In the genomic region with DNA sequence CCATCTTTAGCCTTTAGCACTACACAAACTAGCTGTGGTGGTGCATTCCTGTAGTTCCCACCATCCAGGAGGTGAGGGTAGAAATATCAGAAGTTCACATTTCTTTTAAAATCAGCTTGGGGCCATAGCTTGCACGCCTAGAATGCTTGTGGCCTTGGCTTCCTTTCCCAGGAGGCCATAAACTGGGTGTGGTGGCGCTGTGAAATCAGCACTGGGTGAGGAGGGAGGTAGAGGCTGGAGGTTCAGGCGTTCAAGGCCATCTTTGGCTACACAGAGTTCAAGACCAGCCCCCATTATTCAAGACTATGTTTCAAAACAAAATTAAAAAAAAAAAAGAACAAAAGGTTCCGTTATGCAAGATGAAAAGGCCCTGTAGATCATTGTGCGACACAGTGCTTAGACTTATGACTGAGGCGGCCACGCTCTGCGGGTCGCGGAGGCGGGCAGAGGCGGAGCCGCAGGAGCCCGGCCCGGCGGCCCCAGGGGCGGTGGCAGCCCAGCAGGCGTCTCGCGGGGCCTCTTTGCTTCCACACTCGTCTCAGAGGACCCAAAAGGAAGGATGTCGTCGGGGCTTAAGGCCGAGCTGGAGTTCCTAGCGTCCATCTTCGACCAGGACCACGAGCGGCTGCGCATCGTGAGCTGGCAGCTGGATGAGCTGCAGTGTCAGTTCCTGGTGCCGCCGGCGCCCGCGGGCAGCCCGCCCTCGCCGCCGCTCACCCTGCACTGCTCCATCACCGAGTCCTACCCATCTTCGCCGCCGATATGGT, we compare ENCODE assay signal across 8 mouse cellular contexts.
DNase-seq lines count a peak whose midpoint lies in the region; ATAC-seq and TF ChIP-seq lines count a peak whose summit lies in the region.

No protein-coding gene starts in this region.

- peak overlapping the region; percentile 13 for H3K4me3 ChIP-seq in embryonic fibroblast, embryonic 13.5 days (ENCODE audit: insufficient read depth, low read length)
- peak overlapping the region; percentile 32 for H3K4me3 ChIP-seq in neural tube, embryonic 12.5 days

- H3K4me2 ChIP-seq in neural tube, embryonic 12.5 days (replicated peaks) = peak overlapping the region; percentile 60

- H3K9ac ChIP-seq in neural tube, embryonic 12.5 days = peak overlapping the region; percentile 49

- peak; percentile 63; the same call in 1 of the 2 replicates for ATAC-seq in neural tube, embryonic 12.5 days (ENCODE audit: low FRiP score, low read depth)

- H3K9me3 ChIP-seq in neural tube, embryonic 12.5 days = no peaks in the 10 kb centered on the region

- peak overlapping the region; percentile 4 for H3K27ac ChIP-seq in embryonic fibroblast, embryonic 13.5 days (ENCODE audit: insufficient read depth, low read length)
- no peak overlapping the region for H3K27ac ChIP-seq in neural tube, embryonic 12.5 days

- peak; percentile 67 for DNase-seq in CD4-positive helper T cell, adult 2 months (ENCODE audit: low read depth, low spot score)
- DNase-seq in adrenal gland, postnatal 25 days = peak; percentile 37
- peak; percentile 40 to 45 for DNase-seq in heart, postnatal 10 days
- peak; percentile 30 to 57 for DNase-seq in kidney, postnatal 36 days
- DNase-seq in lung, adult 18-20 months = peak; percentile 18 to 22
- peak; percentile 56 for DNase-seq in testis, postnatal 10 days (ENCODE audit: low spot score)

- WGBS in neural tube, embryonic 12.5 days = 10% methylated on average over 43 of the region's 43 CpGs

- no peaks in the 10 kb centered on the region; the same call in 1 of the 2 replicates for H3K27me3 ChIP-seq in neural tube, embryonic 12.5 days (replicated peaks)

- no peak for TF ChIP-seq CTCF in embryonic fibroblast, embryonic 13.5 days (IDR thresholded peaks at IDR 0.05; ENCODE audit: borderline replicate concordance, insufficient read depth, low read length)

- H3K36me3 ChIP-seq in neural tube, embryonic 12.5 days = no peaks in the 10 kb centered on the region

- TF ChIP-seq POLR2A in embryonic fibroblast, embryonic 13.5 days (IDR thresholded peaks at IDR 0.05; ENCODE audit: low read depth, low read length) = peak; percentile 53

- intact Hi-C loops in heart, postnatal 10 days (cut with DNase I) = no loop called here

- no peaks in the 10 kb centered on the region for H3K4me1 ChIP-seq in embryonic fibroblast, embryonic 13.5 days (ENCODE audit: control insufficient read depth, insufficient read depth, low read length)
- no peaks in the 10 kb centered on the region for H3K4me1 ChIP-seq in neural tube, embryonic 12.5 days
